Mouse (Mus musculus) hindbrain, embryonic 14.5 days (tissue): ENCODE data around the gene Pla2g4e. TPM values are rescaled to one million over a fixed set of nuclear protein-coding genes. Genes with fewer than 3 reads are reported as not detected.
A peak's percentile ranks its signal among the peaks of the same experiment; 100 is the strongest.

ENCODE experiments used
- ATAC-seq: fragments of 200-750 bp; cut with Nextera tagmentation; 2 replicates; pipeline ENCODE4 v1.8.0; 2017; ENCODE audit warnings: moderate number of reproducible peaks, mild to moderate bottlenecking, moderate TSS enrichment, moderate library complexity; ENCODE audit not compliant: low FRiP score
- DNase-seq: peaks from one replicate; pipeline ENCODE4 v3.0.0-alpha.2; 2015; ENCODE audit warnings: low spot score
- H3K27ac ChIP-seq: fragments of 300-500 bp; sonication (generic); 2 replicates; pipeline ENCODE4 v1.5.1; 2014; ENCODE audit warnings: mild to moderate bottlenecking, moderate library complexity
- H3K27me3 ChIP-seq: fragments of 300-500 bp; sonication (generic); 2 replicates; pipeline ENCODE4 v1.6.1; 2014; ENCODE audit warnings: mild to moderate bottlenecking, low read length, mixed read lengths; ENCODE audit not compliant: control insufficient read depth, insufficient read depth
- H3K36me3 ChIP-seq: fragments of 300-500 bp; sonication (generic); replicated peaks from 2 replicates; pipeline ENCODE4 v1.6.1; 2014; ENCODE audit not compliant: control insufficient read depth, insufficient read depth
- H3K4me1 ChIP-seq: fragments of 300-500 bp; sonication (generic); replicated peaks from 2 replicates; pipeline ENCODE4 v1.6.1; 2014; ENCODE audit warnings: antibody characterized with exemption, low read length, mixed read lengths; ENCODE audit not compliant: control insufficient read depth, insufficient read depth
- H3K4me2 ChIP-seq: fragments of 300-500 bp; sonication (generic); replicated peaks from 2 replicates; pipeline ENCODE4 v1.6.1; 2014; ENCODE audit warnings: mild to moderate bottlenecking, moderate library complexity
- H3K4me3 ChIP-seq: fragments of 300-500 bp; sonication (generic); replicated peaks from 2 replicates; pipeline ENCODE4 v1.5.1; 2014; ENCODE audit warnings: mild to moderate bottlenecking, low read length
- H3K9ac ChIP-seq: fragments of 300-500 bp; sonication (generic); 2 replicates; pipeline ENCODE4 v1.6.1; 2014
- H3K9me3 ChIP-seq: fragments of 300-500 bp; sonication (generic); 2 replicates; pipeline ENCODE4 v1.6.1; 2016; ENCODE audit warnings: low read length; ENCODE audit not compliant: control insufficient read depth
- WGBS: fragments of 180-500 bp; shearing (Covaris S2); extraction: QIAGEN DNeasy Blood & Tissue Kit; methylation state at CpG from one replicate; pipeline ENCODE4 v1.1.7; 2014; 5-methylcytosine and 5-hydroxymethylcytosine counted together
- polyA plus RNA-seq: library from polyadenylated mRNA; unstranded; fragments of >200 nt; fragmentation: Nextera tagmentation; extraction: Ambion mirVana; gene quantifications from 2 replicates; pipeline ENCODE4 v1.2.1, GENCODE M21; 2014

Pla2g4e gene
- polyA plus RNA-seq, 1 experiment from 2014 or later: 5.2 TPM

GRCm38 (mm10) chr2:120207926-120208325 lies 37.2 kb downstream of the Pla2g4e start:
- Histone ChIP-seq H3K27me3 (no peaks in the 10 kb centered on the region), H3K4me1 (no peaks in the 10 kb centered on the region), H3K9me3 (no peaks in the 10 kb centered on the region), H3K27ac (no peak overlapping the region), H3K4me3 (no peak overlapping the region), H3K36me3 (no peaks in the 10 kb centered on the region), H3K9ac (no peak overlapping the region), H3K4me2 (no peak overlapping the region)
- ATAC-seq (no peak), DNase-seq (no peak)
- WGBS: 75% methylated on average over 7 of the region's 7 CpGs

GRCm38 (mm10) chr2:120207028-120207427 lies 38.1 kb downstream of the Pla2g4e start:
- no peak for DNase-seq
- Histone ChIP-seq H3K27ac (no peak overlapping the region), H3K4me1 (no peaks in the 10 kb centered on the region), H3K36me3 (no peaks in the 10 kb centered on the region), H3K4me2 (no peak overlapping the region), H3K9ac (no peak overlapping the region), H3K9me3 (no peaks in the 10 kb centered on the region), H3K4me3 (no peak overlapping the region), H3K27me3 (no peaks in the 10 kb centered on the region)
- ATAC-seq: no peak
- 90% methylated on average over 6 of the region's 6 CpGs for WGBS

DNA sequence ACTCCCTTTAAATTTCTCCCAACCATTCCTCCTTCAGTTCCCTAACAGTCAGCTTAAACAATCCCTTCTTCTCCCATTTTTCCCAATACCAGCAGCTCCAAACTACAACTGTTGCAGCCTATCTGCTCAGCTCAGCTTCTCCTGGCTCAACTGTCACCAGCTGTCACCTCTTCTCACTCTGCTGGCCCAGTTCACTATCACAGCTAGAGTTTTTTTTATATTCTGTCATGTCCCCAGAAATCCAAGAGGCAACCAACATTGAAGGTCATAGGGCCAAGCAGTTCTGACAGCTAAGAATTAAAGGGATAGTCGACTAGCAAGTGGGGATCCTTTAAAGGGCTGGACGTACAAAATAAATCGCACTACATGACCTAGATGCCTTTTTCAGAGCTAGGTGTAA lies 41.4 kb downstream of the Pla2g4e start:
- H3K4me2 ChIP-seq: no peak overlapping the region
- H3K9ac ChIP-seq: no peak overlapping the region
- H3K27me3 ChIP-seq: no peaks in the 10 kb centered on the region
- H3K4me1 ChIP-seq: no peaks in the 10 kb centered on the region
- DNase-seq: no peak
- ATAC-seq: no peak
- no peaks in the 10 kb centered on the region for H3K9me3 ChIP-seq
- no peaks in the 10 kb centered on the region for H3K36me3 ChIP-seq
- 65% methylated on average over 3 of the region's 3 CpGs for WGBS
- H3K4me3 ChIP-seq: no peak overlapping the region
- no peak overlapping the region for H3K27ac ChIP-seq

GRCm38 (mm10) chr2:120200077-120200476 lies 45.1 kb downstream of the Pla2g4e start:
- Histone ChIP-seq H3K36me3 (no peaks in the 10 kb centered on the region), H3K27me3 (no peaks in the 10 kb centered on the region), H3K9me3 (no peaks in the 10 kb centered on the region), H3K4me3 (no peak overlapping the region), H3K9ac (no peak overlapping the region), H3K4me2 (no peak overlapping the region), H3K4me1 (no peaks in the 10 kb centered on the region), H3K27ac (no peak overlapping the region)
- no peak for ATAC-seq
- no peak for DNase-seq
- WGBS: 54% methylated on average over 6 of the region's 7 CpGs

- WGBS: 88% methylated on average over 4 of the region's 4 CpGs
- Histone ChIP-seq H3K4me1 (no peaks in the 10 kb centered on the region), H3K27ac (no peak overlapping the region), H3K4me2 (no peak overlapping the region), H3K4me3 (no peak overlapping the region), H3K27me3 (no peaks in the 10 kb centered on the region), H3K36me3 (no peaks in the 10 kb centered on the region), H3K9me3 (0 out of 2 replicates have a peak, but pooled peaks cover 4% of the 10 kb centered on the region), H3K9ac (no peak overlapping the region)
- DNase-seq: no peak
- ATAC-seq: no peak
Measured at GRCm38 (mm10) chr2:120188174-120188573, 57.0 kb downstream of the Pla2g4e start.

- Histone ChIP-seq H3K27me3 (no peaks in the 10 kb centered on the region), H3K36me3 (no peaks in the 10 kb centered on the region), H3K27ac (no peak overlapping the region), H3K4me2 (no peak overlapping the region), H3K9me3 (0 out of 2 replicates have a peak, but pooled peaks cover 4% of the 10 kb centered on the region), H3K9ac (no peak overlapping the region), H3K4me1 (no peaks in the 10 kb centered on the region), H3K4me3 (no peak overlapping the region)
- 92% methylated on average over 1 of the region's 1 CpGs for WGBS
- no peak for ATAC-seq
- DNase-seq: no peak
Measured at GRCm38 (mm10) chr2:120187583-120187982, 57.6 kb downstream of the Pla2g4e start.

- no peaks in the 10 kb centered on the region for H3K27me3 ChIP-seq
- no peaks in the 10 kb centered on the region for H3K36me3 ChIP-seq
- H3K9me3 ChIP-seq: no peaks in the 10 kb centered on the region
- H3K27ac ChIP-seq: no peak overlapping the region
- WGBS: 84% methylated on average over 6 of the region's 6 CpGs
- H3K9ac ChIP-seq: no peak overlapping the region
- no peak overlapping the region for H3K4me2 ChIP-seq
- H3K4me3 ChIP-seq: no peak overlapping the region
- no peak for DNase-seq
- no peaks in the 10 kb centered on the region for H3K4me1 ChIP-seq
- no peak for ATAC-seq
Measured at GRCm38 (mm10) chr2:120185527-120186276, 59.4 kb downstream of the Pla2g4e start.

DNA sequence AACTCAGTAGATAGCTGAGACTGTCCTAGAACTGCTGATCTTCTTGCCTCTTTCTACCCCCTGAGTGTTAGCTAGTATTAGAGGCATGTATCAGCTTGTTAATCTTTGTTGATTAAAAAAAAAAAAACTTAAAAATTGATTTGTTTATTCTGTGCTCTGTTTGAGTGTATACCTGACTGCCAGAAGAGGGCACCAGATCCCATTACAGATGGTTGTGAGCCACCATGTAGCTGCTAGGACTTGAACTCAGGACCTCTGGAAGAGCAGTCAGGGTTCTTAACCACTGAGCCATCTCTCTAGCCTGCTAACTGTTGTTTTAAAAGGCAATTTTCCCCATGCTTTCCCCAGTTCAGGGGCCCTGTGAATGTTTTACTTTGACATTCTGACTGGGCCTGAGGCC lies 66.2 kb downstream of the Pla2g4e start:
- Histone ChIP-seq H3K27ac (no peak overlapping the region), H3K4me1 (no peaks in the 10 kb centered on the region), H3K4me3 (no peak overlapping the region), H3K9ac (no peak overlapping the region), H3K4me2 (no peak overlapping the region), H3K27me3 (no peaks in the 10 kb centered on the region), H3K9me3 (no peaks in the 10 kb centered on the region), H3K36me3 (no peaks in the 10 kb centered on the region)
- ATAC-seq (no peak), DNase-seq (no peak)

DNA sequence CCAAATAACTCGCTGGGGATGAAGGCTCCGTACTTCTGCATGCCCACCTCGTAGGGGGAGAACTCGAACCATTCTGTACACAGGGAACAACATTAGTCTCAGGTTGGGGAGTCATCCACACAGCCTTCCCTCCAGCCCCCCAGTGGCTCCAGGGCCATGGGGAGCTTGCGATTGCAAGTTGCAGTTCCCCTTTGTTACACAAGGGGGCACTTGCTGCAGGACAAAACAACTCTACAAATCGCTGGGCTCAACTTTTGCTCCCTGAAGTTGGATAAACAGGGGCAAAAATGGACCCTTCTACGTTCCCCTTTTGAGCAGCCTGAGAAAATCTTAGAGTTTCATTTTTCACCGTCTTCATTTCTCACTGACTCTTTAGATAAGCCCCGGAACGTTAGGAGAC lies 71.4 kb downstream of the Pla2g4e start:
- Histone ChIP-seq H3K4me1 (no peaks in the 10 kb centered on the region), H3K9ac (no peak overlapping the region), H3K4me2 (no peak overlapping the region), H3K4me3 (no peak overlapping the region), H3K36me3 (no peaks in the 10 kb centered on the region), H3K9me3 (no peaks in the 10 kb centered on the region), H3K27ac (no peak overlapping the region), H3K27me3 (no peaks in the 10 kb centered on the region)
- ATAC-seq (no peak), DNase-seq (peak; percentile 28)
- WGBS: 24% methylated on average over 10 of the region's 10 CpGs

- Histone ChIP-seq H3K27me3 (no peaks in the 10 kb centered on the region), H3K4me3 (no peak overlapping the region), H3K4me1 (no peaks in the 10 kb centered on the region), H3K27ac (no peak overlapping the region), H3K9me3 (no peaks in the 10 kb centered on the region), H3K4me2 (no peak overlapping the region), H3K9ac (no peak overlapping the region), H3K36me3 (no peaks in the 10 kb centered on the region)
- ATAC-seq: no peak
- WGBS: 91% methylated on average over 7 of the region's 7 CpGs
- no peak for DNase-seq
Measured at GRCm38 (mm10) chr2:120171362-120171761, 73.8 kb downstream of the Pla2g4e start.
